Mouse (Mus musculus) heart, embryonic 16.5 days (tissue): ENCODE results near the gene Pclo. TPM values are rescaled to one million over a fixed set of nuclear protein-coding genes. Genes with fewer than 3 reads are reported as not detected.

Experiments
- ATAC-seq: fragments of 200-750 bp; cut with Nextera tagmentation; replicated peaks from 2 replicates; pipeline ENCODE4 v1.8.0; 2017; ENCODE audit warnings: moderate number of reproducible peaks; ENCODE audit not compliant: insufficient read depth, low FRiP score; ENCODE audit errors: extremely low read depth
- H3K27ac ChIP-seq: fragments of 300-500 bp; sonication (generic); 2 replicates; pipeline ENCODE4 v1.5.1; 2014; ENCODE audit warnings: mild to moderate bottlenecking, low read length, control low read depth, moderate library complexity
- H3K27me3 ChIP-seq: fragments of 300-500 bp; sonication (generic); 2 replicates; pipeline ENCODE4 v1.6.1; 2014; ENCODE audit warnings: low read length, mixed read lengths; ENCODE audit not compliant: control insufficient read depth, insufficient read depth
- H3K36me3 ChIP-seq: fragments of 300-500 bp; sonication (generic); 2 replicates; pipeline ENCODE4 v1.6.1; 2014; ENCODE audit not compliant: control insufficient read depth, insufficient read depth
- H3K4me1 ChIP-seq: fragments of 300-500 bp; sonication (generic); 2 replicates; pipeline ENCODE4 v1.6.1; 2014; ENCODE audit warnings: low read length, mixed read lengths; ENCODE audit not compliant: control insufficient read depth, insufficient read depth
- H3K4me2 ChIP-seq: fragments of 300-500 bp; sonication (generic); 2 replicates; pipeline ENCODE4 v1.6.1; 2014; ENCODE audit warnings: low read depth, mild to moderate bottlenecking, control low read depth, low read length
- H3K4me3 ChIP-seq: fragments of 300-500 bp; sonication (generic); 2 replicates; pipeline ENCODE4 v1.5.1; 2014; ENCODE audit warnings: mild to moderate bottlenecking, control low read depth, low read length
- H3K9ac ChIP-seq: fragments of 300-500 bp; sonication (generic); 2 replicates; pipeline ENCODE4 v1.6.1; 2014; ENCODE audit warnings: low read length, control low read depth
- H3K9me3 ChIP-seq: fragments of 300-500 bp; sonication (generic); replicated peaks from 2 replicates; pipeline ENCODE4 v1.6.1; 2016; ENCODE audit warnings: low read length; ENCODE audit not compliant: control insufficient read depth
- WGBS: fragments of 180-500 bp; shearing (Covaris S2); extraction: QIAGEN DNeasy Blood & Tissue Kit; methylation state at CpG from one replicate; pipeline ENCODE4 v1.1.7; 2014; 5-methylcytosine and 5-hydroxymethylcytosine counted together
- polyA plus RNA-seq: library from polyadenylated mRNA; unstranded; fragments of >200 nt; fragmentation: Nextera tagmentation; extraction: Ambion mirVana; gene quantifications from 2 replicates; pipeline ENCODE4 v1.2.1, GENCODE M21; 2015

Pclo gene
- polyA plus RNA-seq, 1 experiment from 2014 or later, result 0.17 TPM

GRCm38 (mm10) chr5:14539346-14539745 lies 24.6 kb downstream of the Pclo start:
- no peak for ATAC-seq
- no peak overlapping the region for H3K9ac ChIP-seq
- no peaks in the 10 kb centered on the region for H3K9me3 ChIP-seq
- WGBS, result 68% methylated on average over 6 of the region's 6 CpGs
- H3K4me1 ChIP-seq, result no peaks in the 10 kb centered on the region
- no peaks in the 10 kb centered on the region for H3K36me3 ChIP-seq
- no peak overlapping the region for H3K27ac ChIP-seq
- H3K4me3 ChIP-seq, result no peak overlapping the region
- H3K27me3 ChIP-seq, result no peaks in the 10 kb centered on the region
- no peak overlapping the region for H3K4me2 ChIP-seq

GRCm38 (mm10) chr5:14539961-14540627 lies 25.4 kb downstream of the Pclo start:
- no peak for ATAC-seq
- H3K36me3 ChIP-seq, result no peaks in the 10 kb centered on the region
- no peaks in the 10 kb centered on the region for H3K4me1 ChIP-seq
- H3K27me3 ChIP-seq, result no peaks in the 10 kb centered on the region
- H3K9ac ChIP-seq, result no peak overlapping the region
- no peak overlapping the region for H3K27ac ChIP-seq
- WGBS, result 61% methylated on average over 13 of the region's 13 CpGs
- no peak overlapping the region for H3K4me2 ChIP-seq
- H3K9me3 ChIP-seq, result no peaks in the 10 kb centered on the region
- no peak overlapping the region for H3K4me3 ChIP-seq

GRCm38 (mm10) chr5:14575626-14576025 lies 60.9 kb downstream of the Pclo start:
- Histone ChIP-seq H3K9ac (no peak overlapping the region), H3K4me3 (no peak overlapping the region), H3K4me2 (no peak overlapping the region), H3K27me3 (no peaks in the 10 kb centered on the region), H3K27ac (no peak overlapping the region), H3K4me1 (no peaks in the 10 kb centered on the region), H3K36me3 (no peaks in the 10 kb centered on the region), H3K9me3 (no peaks in the 10 kb centered on the region)
- WGBS, result 75% methylated on average over 3 of the region's 3 CpGs
- no peak for ATAC-seq

GRCm38 (mm10) chr5:14591479-14591878 lies 76.8 kb downstream of the Pclo start:
- Histone ChIP-seq H3K4me3 (no peak overlapping the region), H3K36me3 (no peaks in the 10 kb centered on the region)

GRCm38 (mm10) chr5:14595426-14596013 lies 80.8 kb downstream of the Pclo start:
- H3K4me2 ChIP-seq, result no peak overlapping the region
- WGBS, result 70% methylated on average over 2 of the region's 2 CpGs
- H3K36me3 ChIP-seq, result no peaks in the 10 kb centered on the region
- no peaks in the 10 kb centered on the region for H3K27me3 ChIP-seq
- H3K9me3 ChIP-seq, result no peaks in the 10 kb centered on the region
- no peak overlapping the region for H3K4me3 ChIP-seq
- H3K27ac ChIP-seq, result no peak overlapping the region
- no peaks in the 10 kb centered on the region for H3K4me1 ChIP-seq
- no peak overlapping the region for H3K9ac ChIP-seq
- ATAC-seq, result no peak

More at GRCm38 (mm10) chr5:14591479-14591878, 76.8 kb downstream of the Pclo start:
- Histone ChIP-seq H3K9ac (no peak overlapping the region), H3K27me3 (no peaks in the 10 kb centered on the region), H3K27ac (no peak overlapping the region), H3K4me1 (no peaks in the 10 kb centered on the region), H3K9me3 (no peaks in the 10 kb centered on the region), H3K4me2 (no peak overlapping the region)
- no peak for ATAC-seq
- 80% methylated on average over 3 of the region's 3 CpGs for WGBS

GRCm38 (mm10) chr5:14608318-14608717 lies 93.6 kb downstream of the Pclo start:
- no peaks in the 10 kb centered on the region for H3K36me3 ChIP-seq
- no peak overlapping the region for H3K27ac ChIP-seq
- no peaks in the 10 kb centered on the region for H3K27me3 ChIP-seq
- no peaks in the 10 kb centered on the region for H3K4me1 ChIP-seq
- no peak for ATAC-seq
- no peak overlapping the region for H3K9ac ChIP-seq
- H3K9me3 ChIP-seq, result no peaks in the 10 kb centered on the region
- H3K4me3 ChIP-seq, result no peak overlapping the region
- H3K4me2 ChIP-seq, result no peak overlapping the region
- 50% methylated on average over 1 of the region's 1 CpGs for WGBS

- Histone ChIP-seq H3K4me3 (no peak overlapping the region), H3K27me3 (no peaks in the 10 kb centered on the region), H3K27ac (no peak overlapping the region), H3K4me1 (no peaks in the 10 kb centered on the region), H3K4me2 (no peak overlapping the region), H3K9me3 (no peaks in the 10 kb centered on the region), H3K9ac (no peak overlapping the region), H3K36me3 (no peaks in the 10 kb centered on the region)
- WGBS, result 76% methylated on average over 7 of the region's 7 CpGs
- ATAC-seq, result no peak
These were observed 106.4 kb downstream of the Pclo start for GRCm38 (mm10) chr5:14621146-14621545.

- 56% methylated on average over 7 of the region's 7 CpGs for WGBS
- H3K9ac ChIP-seq, result no peak overlapping the region
- no peaks in the 10 kb centered on the region for H3K4me1 ChIP-seq
- no peak for ATAC-seq
- H3K4me3 ChIP-seq, result no peak overlapping the region
- no peaks in the 10 kb centered on the region for H3K9me3 ChIP-seq
- H3K36me3 ChIP-seq, result no peaks in the 10 kb centered on the region
- H3K4me2 ChIP-seq, result no peak overlapping the region
- H3K27ac ChIP-seq, result no peak overlapping the region
- no peaks in the 10 kb centered on the region for H3K27me3 ChIP-seq
These were observed 108.6 kb downstream of the Pclo start for GRCm38 (mm10) chr5:14623360-14623759.

- Histone ChIP-seq H3K36me3 (no peaks in the 10 kb centered on the region), H3K4me3 (no peak overlapping the region), H3K9ac (no peak overlapping the region), H3K27me3 (no peaks in the 10 kb centered on the region), H3K4me2 (no peak overlapping the region), H3K9me3 (no peaks in the 10 kb centered on the region), H3K4me1 (no peaks in the 10 kb centered on the region), H3K27ac (no peak overlapping the region)
- WGBS, result 76% methylated on average over 1 of the region's 1 CpGs
- no peak for ATAC-seq
These were observed 126.5 kb downstream of the Pclo start for GRCm38 (mm10) chr5:14641260-14641659.
